In genomic region chrX:93956727-93957126, GRCm38 (mm10) we compare ENCODE assay signal across 8 mouse cellular contexts. TPM values are rescaled to one million over a fixed set of nuclear protein-coding genes. Genes with fewer than 3 reads are reported as not detected.
DNase-seq lines count a peak whose midpoint lies in the region; ATAC-seq and TF ChIP-seq lines count a peak whose summit lies in the region.

No protein-coding gene starts in this region.

- H3K9ac ChIP-seq in heart, postnatal 0 days (replicated peaks; ENCODE audit: low read depth, low read length) = no peak overlapping the region
- H3K9ac ChIP-seq in heart, embryonic 11.5 days (ENCODE audit: low read depth, low read length) = no peak overlapping the region

- peak; percentile 58 for TF ChIP-seq CTCF in heart, postnatal 0 days (IDR thresholded peaks at IDR 0.05; ENCODE audit: low read depth)
- TF ChIP-seq CTCF in C2C12 (IDR thresholded peaks at IDR 0.05; ENCODE audit: control insufficient read depth, insufficient read depth, insufficient read length) = peak; percentile 6

- intact Hi-C loops in gastrocnemius, postnatal 14 days (cut with DNase I; ENCODE audit: low total_unique reads) = loop anchor here (10.0 kb wide), 1 partner anchor 78 kb away; no protein-coding TSS in a partner anchor

- no peak for TF ChIP-seq EP300 in heart, postnatal 0 days (IDR thresholded peaks at IDR 0.05; ENCODE audit: low read depth)

- WGBS in heart, postnatal 0 days = 26% methylated on average over 1 of the region's 1 CpGs
- WGBS in heart, embryonic 11.5 days (ENCODE audit: insufficient replicate concordance) = 23% methylated on average over 1 of the region's 1 CpGs

- H3K4me1 ChIP-seq in heart, postnatal 0 days (ENCODE audit: control insufficient read depth, insufficient read depth) = no peaks in the 10 kb centered on the region
- no peaks in the 10 kb centered on the region for H3K4me1 ChIP-seq in heart, embryonic 11.5 days (ENCODE audit: control insufficient read depth, insufficient read depth, low read length)

- H3K4me2 ChIP-seq in heart, postnatal 0 days (ENCODE audit: low read depth, low read length) = no peak overlapping the region
- H3K4me2 ChIP-seq in heart, embryonic 11.5 days = no peak overlapping the region

- ATAC-seq in heart, postnatal 0 days (ENCODE audit: insufficient read depth, low read depth) = no peak; the same call in 1 of the 2 replicates
- no peak for ATAC-seq in heart, embryonic 11.5 days (replicated peaks; ENCODE audit: insufficient number of reproducible peaks, low FRiP score, low TSS enrichment)

- no peaks in the 10 kb centered on the region for H3K36me3 ChIP-seq in heart, postnatal 0 days (replicated peaks; ENCODE audit: control insufficient read depth, insufficient read depth, low read length)
- no peaks in the 10 kb centered on the region for H3K36me3 ChIP-seq in heart, embryonic 11.5 days (ENCODE audit: control insufficient read depth, insufficient read depth, low read length)
- no peaks in the 10 kb centered on the region for H3K36me3 ChIP-seq in C2C12 (ENCODE audit: control insufficient read depth, insufficient read depth)

- H3K4me3 ChIP-seq in heart, postnatal 0 days (ENCODE audit: low read depth, low read length) = no peak overlapping the region
- H3K4me3 ChIP-seq in heart, embryonic 11.5 days (ENCODE audit: low read depth, low read length) = no peak overlapping the region
- H3K4me3 ChIP-seq in C2C12 (ENCODE audit: insufficient read depth, poor library complexity, severe bottlenecking) = no peak overlapping the region

- peak; percentile 23 for DNase-seq in heart, postnatal 0 days (ENCODE audit: low spot score)
- DNase-seq in ZHBTc4 (ENCODE audit: low read depth, low spot score) = peak; percentile 27
- DNase-seq in gastrocnemius, postnatal 14 days = peak; percentile 21
- DNase-seq in layer of hippocampus, adult 9-10 months (ENCODE audit: low spot score) = peak; percentile 10
- DNase-seq in retina, embryonic 14.5 days (ENCODE audit: low spot score) = peak; percentile 32
- no peak for DNase-seq in spleen, postnatal 14 days (ENCODE audit: low spot score in 2 of 2)

- no peaks in the 10 kb centered on the region for H3K79me2 ChIP-seq in C2C12 (ENCODE audit: control insufficient read depth, insufficient read depth)

- H3ac ChIP-seq in C2C12 (ENCODE audit: control insufficient read depth, insufficient read length, low read depth) = no peak overlapping the region

- H3K27me3 ChIP-seq in heart, postnatal 0 days (ENCODE audit: control insufficient read depth, insufficient read depth, low read length) = 0 out of 2 replicates have a peak, but pooled peaks cover 7% of the 10 kb centered on the region
- H3K27me3 ChIP-seq in heart, embryonic 11.5 days (ENCODE audit: control insufficient read depth, insufficient read depth, low read length) = peaks cover 6% of the 10 kb centered on the region
- H3K27me3 ChIP-seq in C2C12 (ENCODE audit: control insufficient read depth, insufficient read depth, insufficient read length) = no peaks in the 10 kb centered on the region

- no peak overlapping the region for H3K27ac ChIP-seq in heart, postnatal 0 days (ENCODE audit: low read depth)
- H3K27ac ChIP-seq in heart, embryonic 11.5 days (ENCODE audit: low read depth, low read length) = no peak overlapping the region

- no peaks in the 10 kb centered on the region for H3K9me3 ChIP-seq in heart, postnatal 0 days (replicated peaks; ENCODE audit: control insufficient read depth, low read length)
- H3K9me3 ChIP-seq in heart, embryonic 11.5 days (replicated peaks; ENCODE audit: control insufficient read depth, low read length) = no peaks in the 10 kb centered on the region

- H3K79me3 ChIP-seq in C2C12 (ENCODE audit: low read depth) = no peaks in the 10 kb centered on the region

TF ChIP-seq in C2C12, 6 proteins besides CTCF, POLR2A, EP300 and RAD21:
- no peak for TF ChIP-seq MYOD1 (IDR thresholded peaks at IDR 0.05; ENCODE audit: control insufficient read depth, insufficient read length, low read depth)
- TF ChIP-seq USF1 (IDR thresholded peaks at IDR 0.05; ENCODE audit: low read depth) = no peak
- no peak for TF ChIP-seq MYOG (IDR thresholded peaks at IDR 0.05; ENCODE audit: control insufficient read depth, extremely low read depth, insufficient read length)
- TF ChIP-seq CEBPB (IDR thresholded peaks at IDR 0.05; ENCODE audit: low read depth) = no peak

RNA-seq across cellular contexts. Expression of gene AU015836, which starts 11.7 kb away (rescaled TPM):
- total RNA-seq in heart, postnatal 0 days (2014; rRNA removed; ENCODE audit: low replicate concordance) = not detected in 2 replicates
- not detected in 2 replicates for polyA plus RNA-seq in heart, postnatal 0 days (2015; fragmentation: Nextera tagmentation; extraction: Ambion mirVana)
- 0.08 TPM in 1 of 2 replicates, not detected in the other for polyA plus RNA-seq in heart, embryonic 11.5 days (2014; fragmentation: Nextera tagmentation; extraction: Ambion mirVana)
- polyA plus RNA-seq in C2C12 (2012; fragmentation: generic; extraction: Trizol) = not detected
- total RNA-seq in gastrocnemius, postnatal 14 days (2021) = not detected

Comparison
In these comparisons a context has a peak if more than half of its experiments do, and no peak if none do; other contexts are left out.
1. DNase-seq: peak in heart, postnatal 0 days (single experiment), ZHBTc4 (single experiment), gastrocnemius, postnatal 14 days (single experiment), layer of hippocampus, adult 9-10 months (single experiment) and retina, embryonic 14.5 days (single experiment); none in spleen, postnatal 14 days (0 of 2).